Mouse (Mus musculus) liver, embryonic 11.5 days (tissue): ENCODE results near the gene Gm20909. TPM values are rescaled to one million over a fixed set of nuclear protein-coding genes. Genes with fewer than 3 reads are reported as not detected.
"Not testable (repeated sequence)": the region's sequence is repeated elsewhere in the genome, so short reads cannot be mapped to it uniquely, and the experiment has no call there.

ENCODE experiments used
- ATAC-seq: fragments of 200-750 bp; cut with Nextera tagmentation; replicated peaks from 2 replicates; pipeline ENCODE4 v1.8.0; 2017; ENCODE audit warnings: moderate number of reproducible peaks, mild to moderate bottlenecking, moderate TSS enrichment, moderate library complexity; ENCODE audit not compliant: low FRiP score
- DNase-seq: peaks from one replicate; pipeline ENCODE4 v3.0.0-alpha.2; 2017; ENCODE audit warnings: low spot score
- H3K27ac ChIP-seq: fragments of 300-500 bp; sonication (generic); 2 replicates; pipeline ENCODE4 v1.5.1; 2014; ENCODE audit warnings: mild to moderate bottlenecking, low read depth, low read length, control low read depth
- H3K27me3 ChIP-seq: fragments of 300-500 bp; sonication (generic); replicated peaks from 2 replicates; pipeline ENCODE4 v1.6.1; 2014; ENCODE audit warnings: low read length, mixed read lengths; ENCODE audit not compliant: control insufficient read depth, insufficient read depth
- H3K36me3 ChIP-seq: fragments of 300-500 bp; sonication (generic); 2 replicates; pipeline ENCODE4 v1.6.1; 2014; ENCODE audit warnings: mild to moderate bottlenecking, low read length, moderate library complexity, mixed read lengths; ENCODE audit not compliant: control insufficient read depth, insufficient read depth
- H3K4me1 ChIP-seq: fragments of 300-500 bp; sonication (generic); replicated peaks from 2 replicates; pipeline ENCODE4 v1.6.1; 2014; ENCODE audit warnings: low read length, mixed read lengths; ENCODE audit not compliant: control insufficient read depth, insufficient read depth
- H3K4me2 ChIP-seq: fragments of 300-500 bp; sonication (generic); 2 replicates; pipeline ENCODE4 v1.6.1; 2014; ENCODE audit warnings: mild to moderate bottlenecking, control low read depth, moderate library complexity
- H3K4me3 ChIP-seq: fragments of 300-500 bp; sonication (generic); 2 replicates; pipeline ENCODE4 v1.5.1; 2014; ENCODE audit warnings: low read depth, low read length, control low read depth
- H3K9ac ChIP-seq: fragments of 300-500 bp; sonication (generic); 2 replicates; pipeline ENCODE4 v1.6.1; 2014; ENCODE audit warnings: low read depth, low read length, control low read depth
- H3K9me3 ChIP-seq: fragments of 300-500 bp; sonication (generic); 2 replicates; pipeline ENCODE4 v1.6.1; 2016; ENCODE audit warnings: low read length, inconsistent platforms, mixed read lengths; ENCODE audit not compliant: control insufficient read depth
- WGBS: fragments of 180-500 bp; shearing (Covaris S2); extraction: QIAGEN DNeasy Blood & Tissue Kit; methylation state at CpG from one replicate; pipeline ENCODE4 v1.1.7; 2014; 5-methylcytosine and 5-hydroxymethylcytosine counted together
- polyA plus RNA-seq: library from polyadenylated mRNA; unstranded; fragments of >200 nt; fragmentation: Nextera tagmentation; extraction: Ambion mirVana; gene quantifications from 2 replicates; pipeline ENCODE4 v1.2.1, GENCODE M21; 2014

Gm20909 gene
- polyA plus RNA-seq: not detected in 2 replicates

GRCm38 (mm10) chrY:21164270-21164669, at the start of gene Gm20909:
Gene Gm20909 (plus strand): TSS chrY:21164570.
- not testable (repeated sequence) for H3K4me1 ChIP-seq, H3K4me3 ChIP-seq, H3K27ac ChIP-seq, H3K9me3 ChIP-seq, H3K9ac ChIP-seq, ATAC-seq, DNase-seq, H3K4me2 ChIP-seq, H3K27me3 ChIP-seq, H3K36me3 ChIP-seq
- WGBS: no CpG with 5 or more reads among the region's 4 CpGs

Other genes with a start within 250 kb of the Gm20909 start
- not detected in 2 replicates for gene Gm29866, start 170.9 kb upstream of the Gm20909 start, polyA plus RNA-seq
- not detected in 2 replicates for gene Gm20865, start 77.0 kb downstream of the Gm20909 start, polyA plus RNA-seq